In the genomic region with DNA sequence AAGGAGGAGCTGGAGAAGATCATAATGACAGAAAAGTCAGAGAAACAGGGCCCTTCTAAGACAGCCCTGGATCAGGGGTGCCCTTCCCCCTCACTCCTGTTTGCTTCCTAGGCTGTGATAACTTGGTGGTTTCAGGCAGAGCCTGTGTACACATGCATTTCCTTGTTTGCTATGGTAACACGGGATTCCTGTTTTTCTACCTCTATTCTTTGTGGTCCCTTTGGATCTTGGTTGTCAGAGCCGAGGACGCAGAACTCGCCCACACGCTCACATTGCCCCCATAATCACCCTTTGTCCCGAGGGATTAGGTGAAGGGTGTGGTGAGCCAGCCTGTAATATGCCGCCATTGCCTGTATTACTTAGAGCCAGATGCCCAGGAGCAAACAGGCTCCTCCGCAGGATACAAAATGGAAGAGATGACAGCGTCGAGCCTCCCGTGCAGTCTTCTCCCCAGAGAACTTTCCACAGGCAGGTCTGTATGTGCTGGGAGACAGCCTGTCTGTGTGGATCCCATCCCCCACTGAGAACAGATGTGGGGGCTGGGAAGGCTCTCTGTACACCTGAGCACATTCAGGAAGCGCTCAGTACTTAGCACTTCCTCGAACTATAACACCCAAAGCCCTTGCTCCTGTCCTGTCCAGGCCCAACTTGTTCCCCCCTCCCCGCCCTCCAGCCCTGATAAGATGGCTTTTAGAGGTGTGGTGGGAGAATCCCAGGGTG, we compare ENCODE assay signal across 13 mouse cellular contexts. TPM values are rescaled to one million over a fixed set of nuclear protein-coding genes. Genes with fewer than 3 reads are reported as not detected.
A peak's percentile ranks its signal among the peaks of the same experiment; 100 is the strongest.
DNase-seq lines count a peak whose midpoint lies in the region; ATAC-seq and TF ChIP-seq lines count a peak whose summit lies in the region.
"Had no signal": no experiment of that assay in that cellular context is flagged by ENCODE, and none has a peak within 500 bp of the region (broad histone marks: within the 10 kb centered on the region; RNA-seq: fewer than 3 reads in every experiment).

No protein-coding gene starts in this region.

- no peak overlapping the region for H3K4me2 ChIP-seq in forebrain, embryonic 16.5 days (ENCODE audit: low read length)
- no peak overlapping the region for H3K4me2 ChIP-seq in forebrain, embryonic 15.5 days (replicated peaks)
- 0 out of 2 replicates have a peak overlapping the region, but pooled peaks have one; percentile 2 for H3K4me2 ChIP-seq in hindbrain, embryonic 13.5 days
- H3K4me2 ChIP-seq in limb, embryonic 14.5 days (replicated peaks; ENCODE audit: low read depth, low read length, severe bottlenecking): no peak overlapping the region
- H3K4me2 ChIP-seq: heart, embryonic 13.5 days; limb, embryonic 15.5 days had no signal

- H3K4me3 ChIP-seq in forebrain, embryonic 16.5 days (replicated peaks; ENCODE audit: low read length): no peak overlapping the region
- H3K4me3 ChIP-seq in forebrain, embryonic 15.5 days: no peak overlapping the region
- H3K4me3 ChIP-seq in E14TG2a.4 (replicated peaks; ENCODE audit: low read length): peak overlapping the region; percentile 3
- H3K4me3 ChIP-seq in hindbrain, embryonic 13.5 days: no peak overlapping the region
- H3K4me3 ChIP-seq in limb, embryonic 14.5 days (replicated peaks; ENCODE audit: low read length): no peak overlapping the region
- H3K4me3 ChIP-seq: heart, embryonic 13.5 days; limb, embryonic 15.5 days had no signal

- ATAC-seq in forebrain, embryonic 16.5 days: peak; percentile 21; the same call in 1 of the 2 replicates
- ATAC-seq in forebrain, embryonic 15.5 days (replicated peaks): no peak
- ATAC-seq in hindbrain, embryonic 13.5 days (ENCODE audit: low FRiP score): 0 out of 2 replicates have a peak, but pooled peaks have one; percentile 44
- ATAC-seq in limb, embryonic 14.5 days (ENCODE audit: low FRiP score, low read depth): peak; percentile 55; the same call in 1 of the 2 replicates
- ATAC-seq in cerebellum, adult (ENCODE audit: insufficient number of reproducible peaks, low FRiP score, low TSS enrichment): no peak

- H3K27me3 ChIP-seq in forebrain, embryonic 16.5 days (replicated peaks; ENCODE audit: control insufficient read depth, insufficient read depth, low read length): no peaks in the 10 kb centered on the region
- H3K27me3 ChIP-seq in forebrain, embryonic 15.5 days: no peaks in the 10 kb centered on the region
- peaks cover 19% of the 10 kb centered on the region for H3K27me3 ChIP-seq in E14TG2a.4 (ENCODE audit: insufficient read depth, low read length)
- H3K27me3 ChIP-seq in hindbrain, embryonic 13.5 days: 0 out of 2 replicates have a peak, but pooled peaks cover 6% of the 10 kb centered on the region
- H3K27me3 ChIP-seq in limb, embryonic 14.5 days (ENCODE audit: control insufficient read depth, insufficient read depth, low read length): no peaks in the 10 kb centered on the region
- H3K27me3 ChIP-seq: heart, embryonic 13.5 days; limb, embryonic 15.5 days had no signal

- DNase-seq in limb, embryonic 14.5 days (ENCODE audit: low spot score): no peak
- no peak for DNase-seq in left cerebral cortex, adult 18-20 months (ENCODE audit: low spot score in 2 of 2)
- no peak for DNase-seq in spleen, postnatal 14 days (ENCODE audit: low spot score in 2 of 2)
- DNase-seq: adrenal gland, adult 2 months; lung, postnatal 10 days; right cerebral cortex, postnatal 14 days had no signal

- TF ChIP-seq POLR2A in limb, embryonic 14.5 days (IDR thresholded peaks at IDR 0.05; ENCODE audit: borderline replicate concordance, extremely low read depth, insufficient read depth, insufficient read length): no peak

- TF ChIP-seq CTCF in E14TG2a.4 (conservative IDR thresholded peaks at IDR 0.05; ENCODE audit: low read length): no peak

- no peak overlapping the region for H3K9ac ChIP-seq in forebrain, embryonic 16.5 days (replicated peaks; ENCODE audit: low read depth, low read length)
- no peak overlapping the region; the same call in 1 of the 2 replicates for H3K9ac ChIP-seq in forebrain, embryonic 15.5 days (replicated peaks)
- H3K9ac ChIP-seq in hindbrain, embryonic 13.5 days: no peak overlapping the region
- H3K9ac ChIP-seq in limb, embryonic 14.5 days (ENCODE audit: low read depth, low read length, severe bottlenecking): no peak overlapping the region
- H3K9ac ChIP-seq: heart, embryonic 13.5 days; limb, embryonic 15.5 days had no signal

- H3K27ac ChIP-seq in forebrain, embryonic 16.5 days (ENCODE audit: low read length): no peak overlapping the region
- H3K27ac ChIP-seq in forebrain, embryonic 15.5 days (replicated peaks): no peak overlapping the region
- H3K27ac ChIP-seq in hindbrain, embryonic 13.5 days: no peak overlapping the region
- no peak overlapping the region for H3K27ac ChIP-seq in limb, embryonic 14.5 days (replicated peaks; ENCODE audit: low read depth, low read length)
- H3K27ac ChIP-seq: heart, embryonic 13.5 days; limb, embryonic 15.5 days had no signal

- H3K4me1 ChIP-seq in forebrain, embryonic 16.5 days (replicated peaks; ENCODE audit: control insufficient read depth, insufficient read depth, low read length): peaks cover 2% of the 10 kb centered on the region; the same call in 1 of the 2 replicates
- 0 out of 2 replicates have a peak, but pooled peaks cover 3% of the 10 kb centered on the region for H3K4me1 ChIP-seq in forebrain, embryonic 15.5 days
- peaks cover 34% of the 10 kb centered on the region for H3K4me1 ChIP-seq in E14TG2a.4 (replicated peaks; ENCODE audit: low read depth, low read length)
- peaks cover 9% of the 10 kb centered on the region for H3K4me1 ChIP-seq in hindbrain, embryonic 13.5 days (replicated peaks)
- H3K4me1 ChIP-seq in limb, embryonic 14.5 days (ENCODE audit: control insufficient read depth, insufficient read depth, low read length): peaks cover 15% of the 10 kb centered on the region

- H3K36me3 ChIP-seq in forebrain, embryonic 16.5 days (ENCODE audit: control insufficient read depth, insufficient read depth): no peaks in the 10 kb centered on the region
- H3K36me3 ChIP-seq in forebrain, embryonic 15.5 days: no peaks in the 10 kb centered on the region
- no peaks in the 10 kb centered on the region for H3K36me3 ChIP-seq in E14TG2a.4 (ENCODE audit: insufficient read depth, low read length)
- H3K36me3 ChIP-seq in hindbrain, embryonic 13.5 days: no peaks in the 10 kb centered on the region
- no peaks in the 10 kb centered on the region for H3K36me3 ChIP-seq in limb, embryonic 14.5 days (ENCODE audit: control insufficient read depth, insufficient read depth, low read length)
- H3K36me3 ChIP-seq: heart, embryonic 13.5 days; limb, embryonic 15.5 days had no signal

- WGBS in forebrain, embryonic 16.5 days: 54% methylated on average over 14 of the region's 14 CpGs
- 47% methylated on average over 14 of the region's 14 CpGs for WGBS in forebrain, embryonic 15.5 days
- WGBS in hindbrain, embryonic 13.5 days: 58% methylated on average over 14 of the region's 14 CpGs
- 35% methylated on average over 14 of the region's 14 CpGs for WGBS in limb, embryonic 14.5 days

- no peaks in the 10 kb centered on the region for H3K9me3 ChIP-seq in forebrain, embryonic 16.5 days (ENCODE audit: control insufficient read depth, low read length)
- H3K9me3 ChIP-seq in forebrain, embryonic 15.5 days: no peaks in the 10 kb centered on the region
- H3K9me3 ChIP-seq in E14TG2a.4 (ENCODE audit: low read length): no peaks in the 10 kb centered on the region
- no peaks in the 10 kb centered on the region for H3K9me3 ChIP-seq in hindbrain, embryonic 13.5 days
- H3K9me3 ChIP-seq in limb, embryonic 14.5 days (ENCODE audit: control insufficient read depth, low read length): no peaks in the 10 kb centered on the region
- H3K9me3 ChIP-seq: heart, embryonic 13.5 days; limb, embryonic 15.5 days had no signal

RNA-seq across cellular contexts. Expression of gene Pex26, which starts 7.3 kb away (rescaled TPM):
- 15.9 and 16.1 TPM in 2 replicates for polyA plus RNA-seq in forebrain, embryonic 16.5 days (2015; fragmentation: Nextera tagmentation; extraction: Ambion mirVana)
- 14.2 and 15.7 TPM in 2 replicates for polyA plus RNA-seq in forebrain, embryonic 15.5 days (2015; fragmentation: Nextera tagmentation; extraction: Ambion mirVana)
- polyA plus RNA-seq in hindbrain, embryonic 13.5 days (2015; fragmentation: Nextera tagmentation; extraction: Ambion mirVana): 13.9 and 14.7 TPM in 2 replicates
- polyA plus RNA-seq in limb, embryonic 14.5 days (2012; rRNA removed): 15.2 and 18.7 TPM in 2 replicates
- polyA plus RNA-seq in limb, embryonic 14.5 days (2014; fragmentation: Nextera tagmentation; extraction: Ambion mirVana): 10.0 and 10.3 TPM in 2 replicates
- 10 to 100 TPM; 14.4 to 16.4 TPM for total RNA-seq in left cerebral cortex, adult 18-20 months (2021)

RNA-seq across cellular contexts. Expression of gene Tuba8, which starts 34.3 kb away (rescaled TPM):
- 0.35 TPM in 1 of 2 replicates, not detected in the other for polyA plus RNA-seq in forebrain, embryonic 16.5 days (2015; fragmentation: Nextera tagmentation; extraction: Ambion mirVana)
- 0.13 and 0.19 TPM in 2 replicates for polyA plus RNA-seq in forebrain, embryonic 15.5 days (2015; fragmentation: Nextera tagmentation; extraction: Ambion mirVana)
- polyA plus RNA-seq in hindbrain, embryonic 13.5 days (2015; fragmentation: Nextera tagmentation; extraction: Ambion mirVana): 0.39 and 0.40 TPM in 2 replicates
- polyA plus RNA-seq in limb, embryonic 14.5 days (2012; rRNA removed): 0.77 and 0.83 TPM in 2 replicates
- polyA plus RNA-seq in limb, embryonic 14.5 days (2014; fragmentation: Nextera tagmentation; extraction: Ambion mirVana): 4.4 and 4.7 TPM in 2 replicates
- 10 to 100 TPM; 12.3 to 12.7 TPM for total RNA-seq in left cerebral cortex, adult 18-20 months (2021)

RNA-seq across cellular contexts. Expression of gene Mical3, which starts 45.4 kb away (rescaled TPM):
- polyA plus RNA-seq in forebrain, embryonic 16.5 days (2015; fragmentation: Nextera tagmentation; extraction: Ambion mirVana): 27.1 and 35.5 TPM in 2 replicates
- polyA plus RNA-seq in forebrain, embryonic 15.5 days (2015; fragmentation: Nextera tagmentation; extraction: Ambion mirVana): 27.8 and 28.6 TPM in 2 replicates
- 33.8 and 34.5 TPM in 2 replicates for polyA plus RNA-seq in hindbrain, embryonic 13.5 days (2015; fragmentation: Nextera tagmentation; extraction: Ambion mirVana)
- polyA plus RNA-seq in limb, embryonic 14.5 days (2012; rRNA removed): 17.3 and 17.7 TPM in 2 replicates
- 13.3 and 16.3 TPM in 2 replicates for polyA plus RNA-seq in limb, embryonic 14.5 days (2014; fragmentation: Nextera tagmentation; extraction: Ambion mirVana)
- total RNA-seq in left cerebral cortex, adult 18-20 months (2021): 100 to 1,000 TPM; 108 to 119 TPM

Comparison
In these comparisons a context has a peak if more than half of its experiments do, and no peak if none do; other contexts are left out.
1. ATAC-seq: peak in forebrain, embryonic 16.5 days (single experiment), hindbrain, embryonic 13.5 days (single experiment) and limb, embryonic 14.5 days (single experiment); none in forebrain, embryonic 15.5 days (single experiment) and cerebellum, adult (single experiment).